Mouse (Mus musculus): ENCODE data around the gene Unc5c.

The Unc5c gene

DNA sequence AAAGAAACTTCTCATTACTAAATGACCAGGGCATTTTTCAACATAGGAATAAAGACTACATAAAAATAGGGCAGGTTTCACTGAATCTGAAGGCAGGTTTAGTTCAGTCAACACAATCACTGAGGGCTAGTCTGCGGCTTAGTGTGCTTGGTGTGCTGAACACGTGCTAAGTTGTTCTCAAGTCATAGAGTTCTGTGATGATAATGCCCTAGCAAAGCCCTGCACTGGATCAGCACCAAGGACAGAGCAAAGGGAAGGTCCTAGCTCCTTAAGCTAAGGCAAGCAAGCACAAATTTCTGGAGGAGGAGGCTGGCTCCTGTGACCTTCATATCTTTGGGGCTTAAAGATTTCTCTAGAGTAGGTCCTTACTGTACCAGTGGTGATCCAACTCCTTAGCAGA, 346.3 kb downstream of the Unc5c start:
- DNase-seq (ENCODE audit: inconsistent ontology term), result peak; percentile 38

DNA sequence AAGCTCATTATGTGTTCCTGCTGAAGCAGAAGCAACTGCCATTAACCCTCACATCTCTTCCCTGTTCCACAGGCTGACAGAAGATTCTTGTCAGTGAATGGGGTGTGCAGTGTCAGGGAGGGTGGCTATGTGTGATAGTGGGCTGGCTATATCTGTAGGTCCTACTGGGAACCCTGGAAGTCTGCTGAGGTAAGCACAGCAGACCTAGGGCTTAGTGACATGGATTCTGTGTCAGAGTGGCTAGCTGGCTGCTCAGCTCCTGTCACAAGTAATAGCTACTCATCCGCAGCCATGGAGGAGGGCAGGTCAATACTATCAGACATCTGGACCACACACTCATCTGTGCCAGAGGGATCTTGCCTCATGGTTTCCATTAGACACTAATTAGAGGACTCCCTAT, 349.8 kb downstream of the Unc5c start:
- DNase-seq (ENCODE audit: inconsistent ontology term), result peak; percentile 48

DNA sequence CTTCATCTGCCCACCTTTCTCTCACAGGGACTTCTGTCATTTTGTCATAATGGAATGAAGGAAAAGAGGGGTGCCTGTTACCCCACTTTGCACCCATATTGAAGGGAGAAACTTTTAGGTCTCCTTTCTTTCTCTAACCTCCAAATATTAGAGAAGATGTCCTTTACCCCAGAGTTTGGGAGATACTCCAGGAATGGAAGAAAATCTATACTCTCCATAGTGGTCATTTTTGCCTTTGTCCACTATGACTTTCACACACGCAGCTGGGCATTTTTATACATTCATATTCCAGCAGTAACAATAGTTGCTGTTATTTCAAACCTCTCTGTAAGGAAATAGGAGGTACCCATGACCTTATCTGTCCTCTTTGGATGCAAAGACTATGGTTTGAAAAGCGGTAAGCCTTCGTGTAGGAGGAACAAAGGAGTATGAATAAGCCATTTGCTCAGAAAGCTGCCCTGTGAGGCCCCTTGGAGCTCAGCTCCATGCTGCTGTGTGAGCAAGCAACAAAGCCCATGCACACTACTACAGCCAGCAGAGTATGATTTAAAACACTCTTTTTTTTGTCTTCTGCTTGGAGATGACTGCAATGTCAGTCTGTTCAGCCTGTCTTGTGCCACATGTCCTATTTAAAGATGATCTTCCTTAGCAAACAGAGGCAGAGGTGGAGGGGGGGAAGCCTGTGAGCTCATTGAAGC, 353.7 kb downstream of the Unc5c start:
- no peak for DNase-seq (ENCODE audit: inconsistent ontology term)

DNA sequence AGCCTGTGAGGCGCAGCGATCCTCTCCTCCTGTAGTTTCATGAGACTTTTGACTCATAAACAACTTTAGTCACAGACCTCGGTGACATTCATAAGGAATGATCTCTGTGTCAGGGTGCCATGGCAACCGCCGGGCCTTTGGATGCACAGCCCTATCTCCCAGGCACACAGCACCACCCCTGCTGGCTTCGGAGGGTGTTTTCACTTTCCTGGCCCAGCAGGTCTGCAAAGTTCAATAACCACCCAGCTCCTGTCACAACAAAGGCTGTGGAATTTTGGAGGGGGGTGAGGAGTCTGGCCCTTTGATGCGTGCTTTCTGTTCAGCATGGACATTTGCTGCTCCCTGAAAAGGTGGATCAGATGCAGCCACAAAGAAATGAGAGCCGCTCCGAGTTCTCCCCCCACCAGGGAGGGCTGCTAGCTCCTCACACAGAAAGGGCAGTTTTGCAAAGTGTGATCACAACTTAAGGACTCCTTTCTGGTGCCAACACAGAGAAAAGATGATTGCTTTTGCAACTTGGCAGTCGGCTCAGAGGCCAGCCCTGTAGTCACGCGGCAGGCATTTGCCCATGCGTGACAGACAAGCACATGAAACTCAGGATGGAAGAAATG, 354.4 kb downstream of the Unc5c start:
- DNase-seq (ENCODE audit: inconsistent ontology term), result peak; percentile 84

DNA sequence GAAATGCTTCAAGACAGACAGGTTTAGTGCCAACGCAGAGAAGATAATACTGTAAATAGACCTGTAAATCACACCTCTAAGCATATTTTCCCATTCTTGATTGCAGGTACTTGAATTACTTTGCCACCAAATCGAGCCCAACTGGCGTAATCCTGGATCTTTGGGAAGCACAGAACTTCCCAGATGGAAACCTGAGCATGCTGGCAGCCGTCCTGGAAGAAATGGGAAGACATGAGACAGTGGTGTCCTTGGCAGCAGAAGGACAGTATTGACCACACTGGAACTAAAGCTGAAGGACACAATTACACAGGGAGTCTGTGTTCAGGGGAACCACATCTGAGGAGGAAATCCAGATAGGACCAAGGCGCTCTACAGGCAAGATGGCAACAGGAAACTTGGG, 363.3 kb downstream of the Unc5c start:
- DNase-seq (ENCODE audit: inconsistent ontology term), result no peak

DNA sequence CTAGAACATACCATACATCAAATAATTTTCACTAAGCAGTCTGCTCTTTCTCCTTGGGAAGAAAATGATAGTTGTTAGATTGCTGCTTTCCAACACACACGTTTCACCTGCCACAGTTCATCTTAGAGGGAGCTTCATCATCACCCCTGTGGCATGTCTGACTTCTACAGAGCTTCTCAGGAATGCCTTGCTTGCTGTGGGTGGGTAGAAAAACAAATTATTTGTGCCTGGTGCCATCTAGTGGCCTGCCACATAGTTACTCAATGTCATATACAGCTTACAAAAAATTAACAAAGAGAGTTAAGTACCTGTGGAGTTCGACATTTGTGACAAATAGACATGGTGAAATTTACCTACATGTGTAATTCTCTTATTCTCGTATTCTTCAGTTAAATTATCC, 366.1 kb downstream of the Unc5c start:
- DNase-seq (ENCODE audit: inconsistent ontology term), result peak; percentile 76

DNA sequence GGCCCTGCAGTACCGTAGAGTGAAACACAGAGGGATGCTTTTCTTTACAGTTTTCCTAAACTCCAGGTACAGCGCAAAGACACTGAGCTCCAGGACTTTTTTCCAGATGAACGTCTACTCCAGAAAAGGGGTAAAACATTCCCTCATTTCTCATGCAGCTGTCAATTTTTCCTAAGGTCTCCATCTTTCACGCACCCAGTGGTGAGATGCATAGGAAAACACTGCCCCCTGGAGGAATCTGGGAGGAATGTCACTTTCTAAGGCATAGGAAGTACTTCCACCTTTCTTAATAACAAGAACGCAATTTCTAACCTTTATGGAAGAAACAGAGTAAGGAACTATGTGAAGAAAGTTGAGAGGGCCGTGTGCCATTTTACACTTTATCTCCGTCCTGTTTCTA, 373.8 kb downstream of the Unc5c start:
- DNase-seq (ENCODE audit: inconsistent ontology term), result peak; percentile 47

DNA sequence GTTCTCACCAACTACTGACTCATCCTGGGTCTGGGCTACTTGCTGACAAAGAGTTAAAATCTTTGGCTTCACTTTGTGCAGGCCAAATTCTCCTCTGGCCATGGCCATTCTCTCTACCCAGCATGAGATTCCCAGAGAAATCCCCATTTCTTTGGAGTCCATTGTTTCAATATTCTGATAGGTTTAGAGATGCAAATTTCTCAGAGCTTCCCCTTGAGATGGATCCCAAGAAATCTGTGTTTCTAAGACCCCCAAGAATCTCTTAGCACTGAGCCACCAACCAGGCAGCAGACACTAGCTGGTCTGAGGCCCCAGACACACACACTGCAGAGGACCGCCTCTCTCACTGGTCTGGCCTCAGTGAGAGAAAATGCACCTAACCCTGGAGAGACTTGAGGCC, 384.2 kb downstream of the Unc5c start:
- DNase-seq (ENCODE audit: inconsistent ontology term), result no peak

DNA sequence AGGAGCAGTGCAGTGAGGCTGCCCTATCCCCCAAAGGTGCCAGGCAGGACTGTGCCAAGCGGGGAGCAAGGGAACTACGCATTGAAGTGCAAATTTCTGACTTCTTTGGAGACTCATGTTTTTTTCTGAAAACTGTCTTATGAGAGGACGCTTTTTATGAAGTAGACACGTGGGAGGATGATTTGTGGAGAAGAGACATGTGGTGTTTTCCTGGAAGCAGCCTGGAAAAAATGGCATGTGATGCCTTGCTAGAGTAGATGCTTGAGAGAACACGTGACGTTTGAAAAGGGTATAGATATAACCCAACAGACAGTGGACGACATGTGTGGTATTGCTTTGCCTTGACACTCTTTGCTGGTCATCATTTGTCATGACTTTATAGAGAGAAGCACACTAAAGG, 385.1 kb downstream of the Unc5c start:
- no peak for DNase-seq (ENCODE audit: inconsistent ontology term)

DNA sequence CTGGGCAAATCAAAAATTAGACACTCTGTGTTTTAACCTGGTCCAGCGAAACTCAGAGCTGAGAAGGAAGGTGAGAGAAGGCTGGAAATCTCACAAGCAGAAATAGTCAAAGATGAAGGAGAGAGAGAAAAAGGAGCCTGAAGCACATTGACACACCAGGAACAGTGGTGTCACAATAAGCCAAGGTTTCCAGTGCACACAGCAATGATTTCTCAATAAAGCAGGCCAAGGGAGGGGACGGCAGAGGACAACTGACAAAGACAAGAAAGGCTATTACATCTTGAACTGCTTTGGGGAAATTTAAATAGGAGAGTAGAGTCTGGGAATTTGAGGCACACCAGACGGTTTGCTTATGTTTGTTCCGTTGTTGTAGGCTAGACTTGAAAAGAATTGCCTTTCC, 389.3 kb downstream of the Unc5c start:
- DNase-seq (ENCODE audit: inconsistent ontology term), result no peak

DNA sequence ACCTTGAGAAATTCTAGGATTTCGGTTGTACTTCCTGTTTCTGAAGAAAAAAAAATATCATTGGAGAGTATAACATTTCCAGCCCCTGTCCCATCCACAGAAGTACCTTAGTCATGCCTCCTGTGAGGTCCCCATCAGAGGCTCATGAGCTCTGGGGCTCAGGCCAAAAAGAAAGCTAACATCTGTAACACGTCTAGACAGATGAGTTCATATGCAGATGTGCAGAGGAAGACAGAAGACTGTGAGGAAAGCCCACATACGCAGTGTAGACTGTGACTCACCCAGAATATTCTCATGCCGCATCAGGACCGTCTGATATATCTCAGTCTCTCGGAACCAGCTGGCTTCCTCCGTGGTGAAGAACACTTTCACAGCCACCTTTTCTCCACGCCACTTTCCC, 392.1 kb downstream of the Unc5c start:
- DNase-seq (ENCODE audit: inconsistent ontology term), result no peak

DNA sequence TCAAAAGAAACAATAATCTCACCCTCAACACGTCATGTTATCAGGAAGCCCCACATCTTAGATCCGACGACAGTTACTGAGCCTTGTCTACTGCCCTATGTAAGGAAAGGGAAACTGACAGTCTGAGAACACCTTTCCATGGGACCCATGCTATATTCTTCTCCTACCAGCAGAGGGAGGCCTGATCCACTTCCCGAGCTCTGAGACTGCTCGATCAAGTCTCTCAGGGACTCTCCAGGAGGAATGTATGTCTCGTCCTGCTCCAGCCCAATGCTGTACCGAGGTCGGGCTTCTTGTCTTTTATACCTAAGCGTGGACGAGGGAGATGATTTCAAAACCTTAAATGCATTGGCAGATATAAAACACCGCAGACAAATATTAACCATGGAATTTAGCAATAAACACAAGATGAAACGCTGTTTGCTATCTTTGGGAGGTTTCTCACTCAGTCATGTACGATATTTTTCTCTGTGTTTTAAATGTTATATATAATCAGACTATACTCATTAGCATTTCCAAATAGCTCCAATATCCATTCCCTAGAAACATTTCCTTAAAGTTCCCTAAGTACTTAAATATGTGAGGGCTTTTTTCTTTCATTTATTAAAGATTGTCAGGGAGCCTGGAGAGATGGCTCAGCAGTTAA, 397.9 kb downstream of the Unc5c start:
- peak; percentile 50 for DNase-seq (ENCODE audit: inconsistent ontology term)

DNA sequence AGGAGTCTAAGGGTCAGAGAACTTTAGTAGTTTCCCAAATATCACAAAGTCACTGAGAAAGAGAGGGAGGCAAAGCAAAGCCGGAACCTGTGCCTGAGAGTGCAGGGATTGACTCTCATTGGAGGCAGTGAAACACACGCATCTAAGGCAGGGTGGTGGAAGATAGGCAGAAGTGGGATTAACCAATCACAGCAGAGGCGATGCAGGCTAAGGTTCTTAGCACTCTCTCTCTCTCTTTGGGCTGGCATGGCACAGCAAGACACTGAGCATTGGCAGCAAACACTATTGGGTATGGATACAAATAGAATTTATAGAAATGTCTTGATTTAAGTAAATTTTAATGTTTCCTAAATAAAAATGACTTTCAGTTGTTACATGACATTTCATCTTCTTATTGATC, 406.8 kb downstream of the Unc5c start:
- no peak for DNase-seq (ENCODE audit: inconsistent ontology term)

DNA sequence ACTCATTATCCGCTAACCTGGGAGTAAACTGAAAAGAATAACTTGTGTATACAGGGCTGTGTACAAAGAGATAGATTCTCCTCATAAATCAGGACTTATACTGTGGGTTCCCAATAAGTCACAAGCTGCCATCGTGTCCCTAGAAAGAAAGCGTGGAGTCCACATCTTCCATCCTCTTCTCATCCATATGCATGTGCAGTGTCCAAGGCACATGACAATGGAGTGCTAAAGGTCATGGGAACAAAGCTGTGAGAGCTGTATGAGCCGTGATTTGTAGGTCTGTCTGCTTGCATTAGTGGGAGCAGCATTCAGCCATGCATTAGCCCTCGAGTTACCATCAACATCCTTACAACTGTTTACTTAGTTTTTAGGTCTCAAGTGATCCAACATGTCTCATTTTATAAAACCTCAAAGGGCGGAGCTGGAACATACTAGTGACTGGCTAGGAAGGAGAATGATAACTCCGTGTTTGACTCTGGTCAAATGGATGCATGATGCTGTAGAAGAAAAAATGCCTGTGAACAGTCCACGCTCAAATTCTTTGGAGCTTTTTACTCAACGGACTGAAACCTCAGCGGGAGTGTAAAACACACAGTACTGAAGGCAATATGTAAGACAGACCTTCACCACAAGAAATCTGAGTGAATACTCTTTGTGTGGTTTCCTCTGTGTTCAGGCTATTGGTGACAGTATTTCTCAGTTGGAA, 407.5 kb downstream of the Unc5c start:
- DNase-seq (ENCODE audit: inconsistent ontology term), result no peak

DNA sequence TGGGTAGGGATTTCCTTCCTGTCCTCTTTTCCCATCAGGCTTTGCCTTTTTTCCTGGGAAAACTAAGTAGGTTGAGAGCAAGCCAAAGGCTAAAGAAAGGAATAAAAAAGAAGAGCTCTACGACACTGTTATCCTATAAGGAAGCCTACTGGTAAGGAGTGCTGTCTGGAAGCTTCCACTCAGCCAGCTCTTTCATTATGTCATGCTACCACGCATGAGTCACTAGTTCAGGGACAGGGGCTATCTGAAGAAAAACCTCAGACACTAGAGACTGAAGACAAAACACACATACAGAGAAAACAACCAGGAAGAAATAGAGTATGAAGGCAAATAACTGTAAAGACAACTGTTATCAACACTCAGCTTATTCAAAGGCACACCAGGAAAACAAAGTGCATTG, 417.5 kb downstream of the Unc5c start:
- no peak for DNase-seq (ENCODE audit: inconsistent ontology term)

DNA sequence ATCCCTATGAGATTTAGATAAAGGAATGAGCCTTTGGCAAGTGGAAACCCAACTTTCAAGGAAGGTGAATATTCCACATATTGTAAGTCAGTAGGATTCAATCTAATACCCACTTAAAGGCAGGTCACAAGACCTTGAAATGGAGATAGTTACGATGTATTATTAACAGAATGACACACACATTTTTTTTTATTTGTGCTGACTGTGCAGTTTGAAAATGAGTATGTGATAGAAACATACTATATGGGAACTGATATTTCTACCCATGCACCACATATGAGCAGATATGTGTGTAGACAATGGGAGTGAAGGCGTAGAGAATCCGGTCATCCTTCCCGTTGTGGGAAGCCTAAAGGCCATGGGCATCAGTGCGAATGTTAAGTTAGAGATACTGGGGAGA, 419.2 kb downstream of the Unc5c start:
- no peak for DNase-seq (ENCODE audit: inconsistent ontology term)
